Mouse (Mus musculus): Measurements from ENCODE around the gene Zdhhc13. TPM values are rescaled to one million over a fixed set of nuclear protein-coding genes. Genes with fewer than 3 reads are reported as not detected.

Zdhhc13 gene
- polyA plus RNA-seq, 1 experiment: 21.3 TPM

DNA sequence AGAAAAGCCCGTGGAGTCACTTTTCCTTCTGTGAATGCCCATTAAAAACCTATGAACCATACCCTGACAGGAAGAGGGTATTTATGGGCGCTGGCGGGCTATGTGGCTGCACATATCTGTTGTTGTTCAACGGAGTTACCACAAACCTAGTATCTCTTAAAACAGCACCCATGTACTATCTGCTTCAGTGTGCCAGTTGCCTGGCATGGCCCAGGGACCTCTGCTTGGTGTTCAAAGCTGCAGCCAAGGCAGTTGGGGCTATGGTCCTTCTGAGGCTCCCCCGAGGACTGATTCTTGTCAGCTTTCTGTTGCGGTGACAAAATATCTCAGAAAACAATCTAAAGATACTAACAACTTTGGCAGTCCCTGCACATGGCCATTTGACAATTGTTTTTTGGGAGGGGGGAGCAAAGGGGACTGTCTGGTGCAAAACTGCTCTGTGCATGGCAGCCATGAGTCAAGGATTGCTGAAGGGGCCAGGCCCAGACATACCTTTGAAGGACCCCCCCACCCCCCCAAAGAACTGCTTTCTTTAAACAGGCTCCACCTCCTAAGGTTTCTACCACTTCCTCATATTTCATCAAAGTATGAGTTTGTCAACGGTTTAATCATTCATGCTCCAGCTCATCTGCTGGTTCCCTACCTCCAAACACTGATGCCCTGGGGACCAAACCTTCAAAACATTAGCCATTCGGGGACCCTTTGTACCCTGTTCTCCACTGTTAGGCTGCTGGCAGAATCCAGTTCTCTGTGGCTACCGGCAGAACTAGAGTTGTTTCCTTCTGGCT is 76.1 kb downstream of the Zdhhc13 start:
- H3K4me1 ChIP-seq (ENCODE audit: control insufficient read depth, insufficient read depth, low read length): no peaks in the 10 kb centered on the region
- H3K4me3 ChIP-seq (ENCODE audit: insufficient read depth, low read length): no peak overlapping the region
- H3K27ac ChIP-seq (ENCODE audit: insufficient read depth, low read length): no peak overlapping the region
- no peak for TF ChIP-seq POLR2A (IDR thresholded peaks at IDR 0.05; ENCODE audit: extremely low read depth, insufficient read depth, low read length)
- no peak for TF ChIP-seq CTCF (IDR thresholded peaks at IDR 0.05; ENCODE audit: extremely low read depth, insufficient read depth, low read length)

DNA sequence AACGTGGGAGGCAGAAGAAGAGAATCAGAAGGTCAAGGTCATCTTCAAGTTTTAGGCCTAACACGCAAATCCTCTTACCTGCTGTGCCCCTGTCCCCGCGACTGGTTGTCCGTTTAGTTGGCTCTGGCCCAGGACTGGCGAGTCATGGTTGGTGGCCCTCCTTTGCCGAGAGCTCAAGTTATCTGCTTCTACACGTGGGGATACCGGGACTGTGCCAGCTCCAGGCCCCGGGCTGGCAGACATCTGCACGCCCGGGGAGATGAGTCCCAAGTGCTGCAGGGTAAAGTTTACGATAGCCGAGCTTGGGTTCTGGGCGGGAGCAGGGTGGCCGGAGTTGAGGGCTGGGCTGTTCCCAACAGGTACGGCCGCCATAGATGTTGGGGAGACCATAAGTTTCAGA is 78.8 kb downstream of the Zdhhc13 start:
- Histone ChIP-seq H3K4me1 (ENCODE audit: control insufficient read depth, insufficient read depth, low read length) (no peaks in the 10 kb centered on the region), H3K27ac (ENCODE audit: insufficient read depth, low read length) (no peak overlapping the region), H3K4me3 (ENCODE audit: insufficient read depth, low read length) (no peak overlapping the region)
- TF ChIP-seq CTCF (IDR thresholded peaks at IDR 0.05; ENCODE audit: extremely low read depth, insufficient read depth, low read length): no peak
- no peak for TF ChIP-seq POLR2A (IDR thresholded peaks at IDR 0.05; ENCODE audit: extremely low read depth, insufficient read depth, low read length)

DNA sequence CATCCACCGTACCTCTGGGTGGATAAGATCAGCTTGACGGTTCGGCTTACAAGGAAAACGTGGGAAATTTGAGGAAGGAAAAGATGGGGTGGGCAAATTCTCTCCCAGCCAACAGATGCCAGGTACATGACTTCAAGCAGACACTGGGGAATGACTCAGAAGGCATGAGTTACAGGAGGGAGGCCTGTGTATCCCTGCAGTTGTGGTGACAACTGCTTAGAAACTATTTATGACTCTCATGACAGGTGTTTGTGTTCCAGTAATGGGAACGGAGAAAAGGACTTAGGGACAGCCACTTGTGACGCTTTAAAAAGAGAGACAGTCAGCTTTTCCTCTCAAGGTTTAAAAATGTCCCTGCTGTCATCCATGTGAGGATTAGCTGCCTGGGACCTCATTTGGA is 81.3 kb downstream of the Zdhhc13 start:
- no peak overlapping the region for H3K27ac ChIP-seq (ENCODE audit: insufficient read depth, low read length)
- H3K4me1 ChIP-seq (ENCODE audit: control insufficient read depth, insufficient read depth, low read length): no peaks in the 10 kb centered on the region
- no peak overlapping the region for H3K4me3 ChIP-seq (ENCODE audit: insufficient read depth, low read length)
- TF ChIP-seq CTCF (IDR thresholded peaks at IDR 0.05; ENCODE audit: extremely low read depth, insufficient read depth, low read length): no peak
- TF ChIP-seq POLR2A (IDR thresholded peaks at IDR 0.05; ENCODE audit: extremely low read depth, insufficient read depth, low read length): no peak

DNA sequence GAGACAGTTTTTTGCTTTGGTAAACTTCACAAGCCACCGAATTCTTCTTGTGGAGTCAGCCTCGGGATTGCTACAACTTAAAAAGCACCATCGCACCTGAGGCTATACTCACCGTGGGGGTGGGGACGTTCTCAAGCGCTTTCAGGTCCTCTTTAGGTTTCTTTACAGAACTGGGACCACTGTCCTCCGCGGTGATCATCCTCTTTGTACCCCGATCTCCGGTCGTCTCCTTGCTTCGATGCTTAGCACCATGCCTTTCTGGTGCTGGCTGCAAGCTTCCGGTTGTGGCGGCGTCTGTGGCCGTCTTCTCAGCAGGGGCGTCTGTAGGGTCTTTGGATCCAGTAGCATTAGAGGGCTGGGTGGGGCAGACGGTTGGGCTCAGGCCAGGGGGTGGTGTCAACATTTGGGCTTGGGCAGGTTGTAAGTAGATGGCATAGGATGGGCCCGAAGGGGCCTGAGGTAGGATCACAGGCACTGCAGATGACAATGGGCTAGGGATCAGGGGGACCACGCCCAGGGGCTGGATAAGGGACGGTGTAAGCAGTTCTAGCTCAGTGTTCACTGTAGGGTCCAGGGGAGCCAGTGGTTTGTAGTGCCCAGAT is 81.9 kb downstream of the Zdhhc13 start:
- no peak overlapping the region for H3K27ac ChIP-seq (ENCODE audit: insufficient read depth, low read length)
- TF ChIP-seq CTCF (IDR thresholded peaks at IDR 0.05; ENCODE audit: extremely low read depth, insufficient read depth, low read length): no peak
- no peak for TF ChIP-seq POLR2A (IDR thresholded peaks at IDR 0.05; ENCODE audit: extremely low read depth, insufficient read depth, low read length)
- H3K4me3 ChIP-seq (ENCODE audit: insufficient read depth, low read length): no peak overlapping the region
- H3K4me1 ChIP-seq (ENCODE audit: control insufficient read depth, insufficient read depth, low read length): no peaks in the 10 kb centered on the region

DNA sequence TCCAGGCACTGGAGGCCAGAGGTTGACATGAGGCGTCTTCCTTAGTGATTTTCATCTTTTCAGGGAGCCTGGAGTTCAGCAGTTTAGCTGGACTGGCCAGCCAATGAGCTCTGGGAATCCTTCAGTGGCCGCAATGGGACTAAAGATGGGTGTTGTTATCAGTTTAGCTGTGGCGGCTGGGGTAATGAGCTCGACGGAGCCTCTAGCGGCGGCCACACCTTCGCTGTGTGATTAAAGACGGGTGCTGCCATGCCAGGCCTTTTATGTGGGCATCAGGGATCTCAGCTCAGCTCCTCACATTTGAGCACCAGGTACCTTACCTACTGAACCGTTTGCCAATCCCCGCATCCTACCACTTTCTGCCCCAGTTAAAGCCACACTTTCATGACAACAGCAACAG is 82.5 kb downstream of the Zdhhc13 start:
- H3K4me3 ChIP-seq (ENCODE audit: insufficient read depth, low read length): no peak overlapping the region
- H3K27ac ChIP-seq (ENCODE audit: insufficient read depth, low read length): no peak overlapping the region
- TF ChIP-seq CTCF (IDR thresholded peaks at IDR 0.05; ENCODE audit: extremely low read depth, insufficient read depth, low read length) (no peak), POLR2A (IDR thresholded peaks at IDR 0.05; ENCODE audit: extremely low read depth, insufficient read depth, low read length) (no peak)
- H3K4me1 ChIP-seq (ENCODE audit: control insufficient read depth, insufficient read depth, low read length): no peaks in the 10 kb centered on the region

DNA sequence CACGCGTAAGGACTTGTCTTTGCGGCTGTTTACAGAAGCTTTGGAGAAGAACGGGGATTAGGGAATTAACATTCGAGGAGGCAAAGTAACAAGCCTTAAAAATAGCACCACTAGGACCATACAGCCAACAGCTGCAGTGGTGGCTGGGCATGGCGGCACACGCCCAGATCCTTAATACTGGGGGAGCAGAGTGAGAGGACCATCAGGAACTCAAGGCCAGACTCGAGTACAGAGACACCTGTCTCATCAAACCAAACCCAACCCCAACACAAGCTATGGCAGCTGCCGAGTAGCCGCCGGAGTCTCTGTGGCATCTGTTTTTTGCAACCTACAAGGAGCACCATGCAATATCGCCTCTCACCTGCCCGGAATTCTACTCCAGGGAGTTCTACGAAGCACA is 86.3 kb downstream of the Zdhhc13 start:
- TF ChIP-seq POLR2A (IDR thresholded peaks at IDR 0.05; ENCODE audit: extremely low read depth, insufficient read depth, low read length) (no peak), CTCF (IDR thresholded peaks at IDR 0.05; ENCODE audit: extremely low read depth, insufficient read depth, low read length) (no peak)
- no peaks in the 10 kb centered on the region for H3K4me1 ChIP-seq (ENCODE audit: control insufficient read depth, insufficient read depth, low read length)
- H3K27ac ChIP-seq (ENCODE audit: insufficient read depth, low read length): no peak overlapping the region
- no peak overlapping the region for H3K4me3 ChIP-seq (ENCODE audit: insufficient read depth, low read length)

DNA sequence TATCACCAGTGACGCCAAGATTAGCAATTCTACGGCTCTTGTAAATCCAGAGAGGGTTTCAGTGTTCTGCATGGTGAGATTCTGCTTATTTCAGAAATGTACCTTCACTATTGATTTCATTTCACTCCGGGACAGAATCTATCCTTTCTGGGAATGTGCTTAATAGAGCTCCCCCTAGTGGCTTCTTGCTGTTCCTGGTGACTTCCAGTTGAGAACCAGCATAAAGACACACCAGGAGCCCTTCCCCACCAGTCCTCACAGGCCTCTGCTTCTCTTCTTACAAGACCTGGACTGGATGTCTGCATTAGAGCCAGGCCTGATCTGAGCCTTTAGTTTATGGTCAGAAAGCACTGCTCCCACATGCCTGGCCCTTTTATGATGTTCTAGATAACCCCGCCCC is 87.7 kb downstream of the Zdhhc13 start:
- no peak overlapping the region for H3K27ac ChIP-seq (ENCODE audit: insufficient read depth, low read length)
- no peaks in the 10 kb centered on the region for H3K4me1 ChIP-seq (ENCODE audit: control insufficient read depth, insufficient read depth, low read length)
- H3K4me3 ChIP-seq (ENCODE audit: insufficient read depth, low read length): no peak overlapping the region
- TF ChIP-seq CTCF (IDR thresholded peaks at IDR 0.05; ENCODE audit: extremely low read depth, insufficient read depth, low read length) (peak; percentile 48; the same call in 1 of the 2 replicates), POLR2A (IDR thresholded peaks at IDR 0.05; ENCODE audit: extremely low read depth, insufficient read depth, low read length) (no peak)

Other genes starting within 250 kb of the Zdhhc13 start
- gene Mrgprb2, start 230.9 kb upstream of the Zdhhc13 start, polyA plus RNA-seq (2012; rRNA removed): not detected in 2 replicates
- not detected in 2 replicates for gene Mrgprb3, start 145.2 kb upstream of the Zdhhc13 start, polyA plus RNA-seq (2012; rRNA removed)
- gene Csrp3, start 59.0 kb downstream of the Zdhhc13 start, polyA plus RNA-seq (2012; rRNA removed): not detected in 2 replicates
- 0.34 and 0.44 TPM in 2 replicates for gene E2f8, start 92.6 kb downstream of the Zdhhc13 start, polyA plus RNA-seq (2012; rRNA removed)
- gene Nav2, start 119.7 kb downstream of the Zdhhc13 start, polyA plus RNA-seq (2012; rRNA removed): 37.0 and 38.5 TPM in 2 replicates